Mouse (Mus musculus): ENCODE data around the gene Met. TPM values are rescaled to one million over a fixed set of nuclear protein-coding genes. Genes with fewer than 3 reads are reported as not detected.

The Met gene
- total RNA-seq, 2 experiments from 2014 or later, result 15.4 to 16.8 TPM

- no peak for DNase-seq (ENCODE audit: low spot score in 2 of 2)
These were observed 27.2 kb downstream of the Met start for GRCm38 (mm10) chr6:17490786-17491185.

GRCm38 (mm10) chr6:17491502-17491901 lies 27.9 kb downstream of the Met start:
- no peak for DNase-seq (ENCODE audit: low spot score in 2 of 2)

- no peak for DNase-seq (ENCODE audit: low spot score in 2 of 2)
These were observed 28.5 kb downstream of the Met start for GRCm38 (mm10) chr6:17492062-17492461.

GRCm38 (mm10) chr6:17495413-17495812 lies 31.8 kb downstream of the Met start:
- DNase-seq (ENCODE audit: low spot score in 2 of 2), result no peak

GRCm38 (mm10) chr6:17497366-17497765 lies 33.8 kb downstream of the Met start:
- DNase-seq (ENCODE audit: low spot score in 2 of 2), result no peak

- no peak for DNase-seq (ENCODE audit: low spot score in 2 of 2)
These were observed 35.2 kb downstream of the Met start for GRCm38 (mm10) chr6:17498801-17499200.

GRCm38 (mm10) chr6:17501440-17501839 lies 37.8 kb downstream of the Met start:
- no peak for DNase-seq (ENCODE audit: low spot score in 2 of 2)

GRCm38 (mm10) chr6:17502311-17502710 lies 38.7 kb downstream of the Met start:
- DNase-seq (ENCODE audit: low spot score in 2 of 2), result no peak

GRCm38 (mm10) chr6:17503724-17504123 lies 40.1 kb downstream of the Met start:
- no peak for DNase-seq (ENCODE audit: low spot score in 2 of 2)

- DNase-seq (ENCODE audit: low spot score in 2 of 2), result no peak
These were observed 41.9 kb downstream of the Met start for GRCm38 (mm10) chr6:17505530-17505929.

GRCm38 (mm10) chr6:17506831-17507230 lies 43.2 kb downstream of the Met start:
- DNase-seq (ENCODE audit: low spot score in 2 of 2), result no peak

GRCm38 (mm10) chr6:17508184-17508583 lies 44.6 kb downstream of the Met start:
- DNase-seq (ENCODE audit: low spot score in 2 of 2), result no peak

- DNase-seq (ENCODE audit: low spot score in 2 of 2), result no peak
These were observed 45.2 kb downstream of the Met start for GRCm38 (mm10) chr6:17508604-17509372.

- DNase-seq (ENCODE audit: low spot score in 2 of 2), result no peak
These were observed 49.8 kb downstream of the Met start for GRCm38 (mm10) chr6:17513381-17513780.

GRCm38 (mm10) chr6:17515775-17516460 lies 52.3 kb downstream of the Met start:
- no peak for DNase-seq (ENCODE audit: low spot score in 2 of 2)

- DNase-seq (ENCODE audit: low spot score in 2 of 2), result no peak
These were observed 58.5 kb downstream of the Met start for GRCm38 (mm10) chr6:17521901-17522717.

GRCm38 (mm10) chr6:17522917-17523316 lies 59.3 kb downstream of the Met start:
- DNase-seq (ENCODE audit: low spot score in 2 of 2), result no peak

GRCm38 (mm10) chr6:17529490-17530269 lies 66.1 kb downstream of the Met start:
- no peak for DNase-seq (ENCODE audit: low spot score in 2 of 2)

GRCm38 (mm10) chr6:17541615-17542014 lies 78.0 kb downstream of the Met start:
- no peak for DNase-seq (ENCODE audit: low spot score in 2 of 2)

GRCm38 (mm10) chr6:17542383-17542782 lies 78.8 kb downstream of the Met start:
- DNase-seq (ENCODE audit: low spot score in 2 of 2), result no peak

- DNase-seq (ENCODE audit: low spot score in 2 of 2), result no peak
These were observed 81.9 kb downstream of the Met start for GRCm38 (mm10) chr6:17545480-17545879.
